Comparison of ENCODE assay signal across 34 mouse cellular contexts in the genomic region with DNA sequence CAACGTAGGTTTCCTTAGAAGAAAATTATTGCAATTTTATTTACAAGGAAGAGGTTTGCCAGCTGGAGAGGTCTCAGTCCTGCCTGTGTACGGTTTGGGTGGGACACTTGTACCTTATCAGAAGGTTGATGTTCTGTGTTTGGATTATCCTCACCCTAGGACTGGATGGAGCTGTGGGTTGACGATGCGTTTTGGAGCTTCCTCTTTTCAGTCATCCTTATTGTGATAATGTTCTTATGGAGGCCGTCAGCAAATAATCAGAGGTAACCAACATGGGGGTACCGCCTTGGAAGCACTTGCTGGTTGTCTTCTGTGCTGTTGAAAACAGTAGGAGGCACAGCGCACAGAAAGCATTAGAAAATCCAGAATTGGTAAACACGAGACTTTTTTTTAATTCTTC. TPM values are rescaled to one million over a fixed set of nuclear protein-coding genes. Genes with fewer than 3 reads are reported as not detected.
"Had no signal": no experiment of that assay in that cellular context is flagged by ENCODE, and none has a peak within 500 bp of the region (broad histone marks: within the 10 kb centered on the region; RNA-seq: fewer than 3 reads in every experiment).

No protein-coding gene starts in this region.

- H3K9me3 ChIP-seq: limb, embryonic 10.5 days; limb, embryonic 12.5 days; limb, embryonic 13.5 days; limb, embryonic 15.5 days; liver, embryonic 12.5 days; liver, embryonic 13.5 days; liver, embryonic 15.5 days; lung, embryonic 15.5 days; megakaryocyte, embryonic 14.5 days; midbrain, embryonic 10.5 days; midbrain, embryonic 12.5 days; midbrain, embryonic 13.5 days; midbrain, embryonic 15.5 days had no signal

- H3K4me3 ChIP-seq: limb, embryonic 10.5 days; limb, embryonic 12.5 days; limb, embryonic 13.5 days; limb, embryonic 15.5 days; liver, embryonic 12.5 days; liver, embryonic 13.5 days; liver, embryonic 15.5 days; lung, embryonic 15.5 days; megakaryocyte, embryonic 14.5 days; midbrain, embryonic 10.5 days; midbrain, embryonic 12.5 days; midbrain, embryonic 13.5 days; midbrain, embryonic 15.5 days; myocyte had no signal

- H3K27ac ChIP-seq: limb, embryonic 10.5 days; limb, embryonic 12.5 days; limb, embryonic 13.5 days; limb, embryonic 15.5 days; liver, embryonic 12.5 days; liver, embryonic 13.5 days; liver, embryonic 14.5 days; liver, embryonic 15.5 days; lung, embryonic 15.5 days; macrophage; midbrain, embryonic 10.5 days; midbrain, embryonic 12.5 days; midbrain, embryonic 13.5 days; midbrain, embryonic 15.5 days had no signal

- H3K9ac ChIP-seq: limb, embryonic 12.5 days; limb, embryonic 13.5 days; limb, embryonic 15.5 days; liver, embryonic 12.5 days; liver, embryonic 13.5 days; liver, embryonic 14.5 days; liver, embryonic 15.5 days; liver, postnatal 0 days; lung, embryonic 14.5 days; lung, embryonic 15.5 days; midbrain, embryonic 12.5 days; midbrain, embryonic 13.5 days; midbrain, embryonic 15.5 days had no signal

- H3K4me2 ChIP-seq: limb, embryonic 12.5 days; limb, embryonic 13.5 days; limb, embryonic 15.5 days; liver, embryonic 11.5 days; liver, embryonic 12.5 days; liver, embryonic 13.5 days; liver, embryonic 15.5 days; lung, embryonic 14.5 days; lung, embryonic 15.5 days; midbrain, embryonic 11.5 days; midbrain, embryonic 12.5 days; midbrain, embryonic 13.5 days; midbrain, embryonic 15.5 days had no signal

- ATAC-seq: liver, embryonic 12.5 days; liver, postnatal 0 days; lung, postnatal 0 days; midbrain, embryonic 13.5 days; midbrain, embryonic 15.5 days; midbrain, embryonic 16.5 days had no signal

- H3K27me3 ChIP-seq: limb, embryonic 12.5 days; limb, embryonic 13.5 days; limb, embryonic 15.5 days; liver, embryonic 12.5 days; liver, embryonic 13.5 days; liver, embryonic 15.5 days; lung, embryonic 15.5 days; megakaryocyte, embryonic 14.5 days; midbrain, embryonic 12.5 days; midbrain, embryonic 13.5 days; midbrain, embryonic 15.5 days had no signal

- H3K4me1 ChIP-seq: limb, embryonic 10.5 days; limb, embryonic 12.5 days; limb, embryonic 13.5 days; limb, embryonic 15.5 days; liver, embryonic 12.5 days; liver, embryonic 13.5 days; liver, embryonic 15.5 days; lung, embryonic 15.5 days; midbrain, embryonic 10.5 days; midbrain, embryonic 12.5 days; midbrain, embryonic 13.5 days; midbrain, embryonic 15.5 days had no signal

- DNase-seq: left cerebral cortex, postnatal 4 days; liver; liver, embryonic 13.5 days; liver, postnatal 0 days; lung, adult 18-20 months; lung, adult 2 months; lung, embryonic 14.5 days; lung, postnatal 10 days; lung, postnatal 36 days; lung, postnatal 4 days; midbrain, embryonic 14.5 days had no signal

RNA-seq across cellular contexts. Expression of a gene that starts 20.3 kb away (rescaled TPM):
- total RNA-seq: megakaryocyte progenitor cell, adult 5-6 weeks; megakaryocyte, adult 5-6 weeks; megakaryocyte-erythroid progenitor cell, adult 5-6 weeks; monocyte, adult 5-6 weeks had no signal
- polyA plus RNA-seq: macrophage had no signal
